In genomic region chr14:114685133-114685532, GRCm38 (mm10) we compare ENCODE assay signal across 11 mouse cellular contexts.
DNase-seq lines count a peak whose midpoint lies in the region; ATAC-seq lines count a peak whose summit lies in the region.
"Had no signal": no experiment of that assay in that cellular context is flagged by ENCODE, and none has a peak within 500 bp of the region (broad histone marks: within the 10 kb centered on the region; RNA-seq: fewer than 3 reads in every experiment).

No protein-coding gene starts in this region.

- no peak overlapping the region for H3K9ac ChIP-seq in kidney, embryonic 16.5 days (replicated peaks; ENCODE audit: low read length)
- no peak overlapping the region for H3K9ac ChIP-seq in neural tube, embryonic 11.5 days (ENCODE audit: low read length)
- no peak overlapping the region for H3K9ac ChIP-seq in neural tube, embryonic 15.5 days (replicated peaks)
- H3K9ac ChIP-seq: heart, embryonic 15.5 days had no signal

- ATAC-seq in kidney, embryonic 16.5 days (ENCODE audit: low FRiP score, low TSS enrichment), result no peak
- ATAC-seq in neural tube, embryonic 11.5 days (ENCODE audit: insufficient read depth, low FRiP score, low TSS enrichment), result no peak
- ATAC-seq in neural tube, embryonic 15.5 days (ENCODE audit: low FRiP score), result no peak
- ATAC-seq: forebrain, embryonic 16.5 days had no signal

- H3K9me3 ChIP-seq in kidney, embryonic 16.5 days (ENCODE audit: low read length), result no peaks in the 10 kb centered on the region
- H3K9me3 ChIP-seq in neural tube, embryonic 11.5 days (ENCODE audit: control insufficient read depth, low read length), result no peaks in the 10 kb centered on the region
- no peaks in the 10 kb centered on the region for H3K9me3 ChIP-seq in neural tube, embryonic 15.5 days (replicated peaks)
- H3K9me3 ChIP-seq: heart, embryonic 15.5 days had no signal

- H3K4me2 ChIP-seq in kidney, embryonic 16.5 days (replicated peaks; ENCODE audit: low read depth, low read length), result no peak overlapping the region
- no peak overlapping the region for H3K4me2 ChIP-seq in neural tube, embryonic 11.5 days (ENCODE audit: low read depth)
- H3K4me2 ChIP-seq in neural tube, embryonic 15.5 days, result no peak overlapping the region
- H3K4me2 ChIP-seq: heart, embryonic 15.5 days had no signal

- H3K4me1 ChIP-seq in kidney, embryonic 16.5 days (ENCODE audit: insufficient read depth, low read length), result no peaks in the 10 kb centered on the region
- H3K4me1 ChIP-seq in neural tube, embryonic 11.5 days (ENCODE audit: control insufficient read depth, insufficient read depth, low read length), result no peaks in the 10 kb centered on the region
- no peaks in the 10 kb centered on the region for H3K4me1 ChIP-seq in neural tube, embryonic 15.5 days
- H3K4me1 ChIP-seq: heart, embryonic 15.5 days had no signal

- WGBS in kidney, embryonic 16.5 days, result 62% methylated on average over 1 of the region's 1 CpGs
- 71% methylated on average over 1 of the region's 1 CpGs for WGBS in neural tube, embryonic 11.5 days
- 79% methylated on average over 1 of the region's 1 CpGs for WGBS in neural tube, embryonic 15.5 days

- no peak overlapping the region for H3K4me3 ChIP-seq in kidney, embryonic 16.5 days (ENCODE audit: low read length)
- no peak overlapping the region for H3K4me3 ChIP-seq in neural tube, embryonic 11.5 days (ENCODE audit: low read depth, low read length)
- H3K4me3 ChIP-seq in neural tube, embryonic 15.5 days (replicated peaks), result no peak overlapping the region
- H3K4me3 ChIP-seq: heart, embryonic 15.5 days had no signal

- H3K36me3 ChIP-seq in kidney, embryonic 16.5 days (ENCODE audit: insufficient read depth, low read length), result no peaks in the 10 kb centered on the region
- no peaks in the 10 kb centered on the region for H3K36me3 ChIP-seq in neural tube, embryonic 11.5 days (ENCODE audit: control insufficient read depth, insufficient read depth, low read length)
- H3K36me3 ChIP-seq in neural tube, embryonic 15.5 days, result no peaks in the 10 kb centered on the region
- H3K36me3 ChIP-seq: heart, embryonic 15.5 days had no signal

- no peak overlapping the region for H3K27ac ChIP-seq in kidney, embryonic 16.5 days (ENCODE audit: low read length)
- no peak overlapping the region for H3K27ac ChIP-seq in neural tube, embryonic 11.5 days (ENCODE audit: low read depth, low read length)
- H3K27ac ChIP-seq in neural tube, embryonic 15.5 days (replicated peaks), result no peak overlapping the region
- H3K27ac ChIP-seq: heart, embryonic 15.5 days had no signal

- DNase-seq in kidney, adult 9 months, result peak; percentile 27
- DNase-seq in neural tube, embryonic 11.5 days (ENCODE audit: low spot score), result peak; percentile 14
- DNase-seq in embryo, embryonic 10.5 days (ENCODE audit: low spot score), result peak; percentile 44
- DNase-seq in MN1 (ENCODE audit: low spot score), result no peak
- DNase-seq in Muller cell, postnatal 12 days (ENCODE audit: inconsistent ontology term), result no peak
- DNase-seq: lung, postnatal 36 days; thymus, postnatal 4 days had no signal

- H3K27me3 ChIP-seq in kidney, embryonic 16.5 days (ENCODE audit: insufficient read depth, low read length), result no peaks in the 10 kb centered on the region
- H3K27me3 ChIP-seq in neural tube, embryonic 11.5 days (ENCODE audit: control insufficient read depth, insufficient read depth, low read length), result no peaks in the 10 kb centered on the region
- no peaks in the 10 kb centered on the region for H3K27me3 ChIP-seq in neural tube, embryonic 15.5 days (replicated peaks)
- H3K27me3 ChIP-seq: heart, embryonic 15.5 days had no signal

Comparison
In these comparisons a context has a peak if more than half of its experiments do, and no peak if none do; other contexts are left out.
1. DNase-seq: peak in kidney, adult 9 months (single experiment), neural tube, embryonic 11.5 days (single experiment) and embryo, embryonic 10.5 days (single experiment); none in MN1 (single experiment) and Muller cell, postnatal 12 days (single experiment).